Mouse (Mus musculus) midbrain, embryonic 12.5 days (tissue): Measurements from ENCODE around the gene Vps52. TPM values are rescaled to one million over a fixed set of nuclear protein-coding genes. Genes with fewer than 3 reads are reported as not detected.
"Not testable (repeated sequence)": the region's sequence is repeated elsewhere in the genome, so short reads cannot be mapped to it uniquely, and the experiment has no call there.

Experiments used
- ATAC-seq: fragments of 200-750 bp; cut with Nextera tagmentation; 2 replicates; pipeline ENCODE4 v1.8.0; 2017; ENCODE audit warnings: low read depth, moderate TSS enrichment, moderate library complexity; ENCODE audit not compliant: low FRiP score
- H3K27ac ChIP-seq: fragments of 300-500 bp; sonication (generic); replicated peaks from 2 replicates; pipeline ENCODE4 v1.5.1; 2016; ENCODE audit warnings: mild to moderate bottlenecking
- H3K27me3 ChIP-seq: fragments of 300-500 bp; sonication (generic); 2 replicates; pipeline ENCODE4 v1.6.1; 2016; ENCODE audit warnings: mild to moderate bottlenecking
- H3K36me3 ChIP-seq: fragments of 300-500 bp; sonication (generic); 2 replicates; pipeline ENCODE4 v1.6.1; 2016
- H3K4me1 ChIP-seq: fragments of 300-500 bp; sonication (generic); 2 replicates; pipeline ENCODE4 v1.6.1; 2016
- H3K4me2 ChIP-seq: fragments of 300-500 bp; sonication (generic); replicated peaks from 2 replicates; pipeline ENCODE4 v1.6.1; 2016; ENCODE audit warnings: mild to moderate bottlenecking, moderate library complexity
- H3K4me3 ChIP-seq: fragments of 300-500 bp; sonication (generic); 2 replicates; pipeline ENCODE4 v1.5.1; 2016; ENCODE audit warnings: mild to moderate bottlenecking
- H3K9ac ChIP-seq: fragments of 300-500 bp; sonication (generic); replicated peaks from 2 replicates; pipeline ENCODE4 v1.6.1; 2016; ENCODE audit warnings: mild to moderate bottlenecking, moderate library complexity
- H3K9me3 ChIP-seq: fragments of 300-500 bp; sonication (generic); 2 replicates; pipeline ENCODE4 v1.6.1; 2016; ENCODE audit warnings: mild to moderate bottlenecking
- WGBS: fragments of 180-500 bp; shearing (Covaris S2); methylation state at CpG from one replicate; pipeline ENCODE4 v1.1.7; 2016; 5-methylcytosine and 5-hydroxymethylcytosine counted together
- polyA plus RNA-seq: library from polyadenylated mRNA; unstranded; fragments of >200 nt; fragmentation: Nextera tagmentation; extraction: Ambion mirVana; gene quantifications from 2 replicates; pipeline ENCODE4 v1.2.1, GENCODE M21; 2016

The Vps52 gene
- polyA plus RNA-seq, 1 experiment from 2014 or later, result 70.9 TPM

DNA sequence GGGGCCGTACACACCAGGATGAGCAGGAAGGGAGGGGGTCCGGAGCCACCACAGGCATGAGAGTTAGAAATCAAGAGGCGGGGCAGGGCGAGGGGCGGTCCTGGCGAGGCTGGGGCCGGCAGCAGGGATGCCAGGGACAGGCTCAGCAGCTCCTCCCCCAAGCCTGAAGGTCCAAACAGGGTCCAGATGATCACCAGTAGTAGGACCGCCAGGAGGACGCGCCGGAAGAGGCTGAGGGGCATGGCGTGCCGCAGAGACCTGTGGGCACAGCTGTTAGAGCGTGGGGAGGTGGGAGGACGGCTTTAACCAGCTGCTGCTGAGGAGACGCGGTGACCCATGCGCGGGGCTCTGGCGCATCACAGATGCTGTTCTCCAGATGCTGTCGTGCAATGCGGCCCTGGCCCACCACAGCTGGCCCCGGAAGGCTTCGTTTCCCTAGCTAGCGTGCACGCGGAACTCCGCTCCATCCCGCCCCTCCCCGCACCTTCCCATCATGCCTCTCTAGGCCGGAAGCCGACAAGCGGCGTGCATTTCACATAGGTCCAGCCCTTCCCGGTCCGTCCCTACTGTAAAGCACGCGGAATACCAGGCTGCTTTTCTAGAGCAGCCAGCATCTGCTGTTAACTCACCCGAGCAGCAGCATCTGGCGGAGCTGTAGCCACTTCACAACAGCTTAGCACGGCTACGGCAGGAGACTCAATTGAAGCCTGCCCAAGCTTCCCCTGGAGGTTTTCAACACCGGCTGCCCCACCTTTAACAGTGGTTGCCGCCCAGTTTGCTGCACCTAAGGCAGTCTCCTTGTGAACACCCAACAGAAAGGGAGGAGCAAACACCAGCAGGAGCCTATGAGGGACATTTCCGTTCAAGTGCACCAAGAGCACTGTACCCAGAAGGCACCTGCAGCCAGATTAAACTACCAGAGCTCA lies 4.3 kb upstream of the Vps52 start, which contains the start of gene B3galt4:
Gene B3galt4, minus strand, starts transcription at position 468 of the 926 bp plus-strand sequence.
- ATAC-seq, result peak; percentile 67
- H3K9me3 ChIP-seq, result no peaks in the 10 kb centered on the region
- peak within 1 kb of the TSS; percentile 89 for H3K27ac ChIP-seq
- no peaks in the 10 kb centered on the region for H3K27me3 ChIP-seq
- H3K4me3 ChIP-seq, result peak within 1 kb of the TSS; percentile 48
- H3K4me1 ChIP-seq, result peaks cover 55% of the 10 kb centered on the region
- 2% methylated on average over 45 of the region's 45 CpGs for WGBS
- peaks cover 55% of the 10 kb centered on the region for H3K36me3 ChIP-seq
- peak within 1 kb of the TSS; percentile 63 for H3K9ac ChIP-seq
- H3K4me2 ChIP-seq, result peak within 1 kb of the TSS; percentile 76

DNA sequence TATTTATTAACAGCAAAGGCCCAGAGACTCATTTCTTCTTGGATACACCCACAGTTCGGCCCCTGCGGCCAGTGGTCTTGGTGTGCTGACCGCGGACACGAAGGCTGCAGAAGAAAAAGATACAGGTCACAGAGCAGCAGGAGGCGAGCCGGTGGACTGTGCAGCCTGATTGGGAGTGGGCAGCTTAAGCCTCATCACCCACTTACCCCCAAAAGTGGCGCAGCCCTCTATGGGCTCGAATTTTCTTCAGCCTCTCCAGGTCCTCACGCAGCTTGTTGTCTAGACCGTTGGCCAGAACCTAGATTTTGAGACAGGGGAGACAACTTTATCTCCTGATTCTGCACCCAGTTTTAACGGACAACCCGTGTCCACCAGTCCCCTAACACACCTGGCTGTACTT lies 3.6 kb upstream of the Vps52 start:
- Histone ChIP-seq H3K4me2 (peak overlapping the region; percentile 76), H3K4me1 (peaks cover 61% of the 10 kb centered on the region), H3K4me3 (peak overlapping the region; percentile 48; the same call in 1 of the 2 replicates), H3K27ac (peak overlapping the region; percentile 89; the same call in 1 of the 2 replicates), H3K36me3 (peaks cover 49% of the 10 kb centered on the region)
- ATAC-seq, H3K9me3 ChIP-seq, H3K9ac ChIP-seq, H3K27me3 ChIP-seq: not testable (repeated sequence)
- WGBS, result 71% methylated on average over 13 of the region's 13 CpGs

DNA sequence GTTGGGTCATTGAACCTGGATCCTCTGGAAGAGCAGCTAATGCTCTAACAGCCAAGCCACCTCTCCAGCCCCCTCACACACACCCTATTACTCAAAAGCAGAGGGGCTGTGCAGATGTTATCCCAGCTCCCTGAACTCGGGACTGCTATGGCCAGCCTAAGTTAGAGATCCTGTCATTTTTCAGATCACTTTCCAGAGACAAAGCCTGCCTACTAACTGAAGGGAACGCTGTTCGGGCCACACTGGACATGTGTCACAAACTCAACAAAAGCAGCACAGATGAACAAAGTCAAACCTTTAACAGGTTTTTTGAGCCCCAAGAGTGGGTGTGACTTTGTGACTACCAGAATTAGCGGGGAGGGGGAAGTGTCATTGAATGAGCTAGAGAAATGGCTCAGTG lies 2.7 kb upstream of the Vps52 start:
- Histone ChIP-seq H3K9me3 (no peaks in the 10 kb centered on the region), H3K4me2 (peak overlapping the region; percentile 22; the same call in 1 of the 2 replicates), H3K36me3 (peaks cover 44% of the 10 kb centered on the region), H3K4me1 (peaks cover 63% of the 10 kb centered on the region), H3K27me3 (no peaks in the 10 kb centered on the region), H3K4me3 (0 out of 2 replicates have a peak overlapping the region, but pooled peaks have one; percentile 10), H3K27ac (no peak overlapping the region), H3K9ac (no peak overlapping the region)
- no peak for ATAC-seq
- WGBS, result 88% methylated on average over 4 of the region's 4 CpGs

DNA sequence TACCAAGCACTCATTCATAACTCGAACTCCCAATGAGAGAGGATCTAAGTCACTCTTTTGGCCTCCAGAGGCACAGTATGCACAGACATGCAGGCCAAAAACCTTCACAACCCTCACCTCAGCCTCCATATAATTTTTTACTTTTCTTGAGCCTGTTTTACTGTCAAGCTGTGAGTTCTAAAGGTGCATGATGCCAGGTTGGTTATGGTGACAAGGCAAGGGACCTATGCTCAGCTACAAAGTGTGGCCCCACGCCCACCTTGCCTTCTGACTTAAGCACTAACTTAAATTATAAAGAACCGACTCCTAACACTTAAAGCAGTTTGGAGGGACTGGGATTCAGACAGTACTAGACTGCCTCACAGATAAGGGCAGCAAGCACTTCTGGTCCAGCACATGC lies 2.3 kb upstream of the Vps52 start:
- H3K4me2 ChIP-seq, result no peak overlapping the region; the same call in 1 of the 2 replicates
- H3K9ac ChIP-seq, result no peak overlapping the region
- peaks cover 44% of the 10 kb centered on the region for H3K36me3 ChIP-seq
- H3K4me3 ChIP-seq, result no peak overlapping the region
- no peak for ATAC-seq
- H3K27ac ChIP-seq, result no peak overlapping the region
- H3K27me3 ChIP-seq, result no peaks in the 10 kb centered on the region
- H3K9me3 ChIP-seq, result no peaks in the 10 kb centered on the region
- peaks cover 63% of the 10 kb centered on the region for H3K4me1 ChIP-seq
- 84% methylated on average over 3 of the region's 3 CpGs for WGBS

DNA sequence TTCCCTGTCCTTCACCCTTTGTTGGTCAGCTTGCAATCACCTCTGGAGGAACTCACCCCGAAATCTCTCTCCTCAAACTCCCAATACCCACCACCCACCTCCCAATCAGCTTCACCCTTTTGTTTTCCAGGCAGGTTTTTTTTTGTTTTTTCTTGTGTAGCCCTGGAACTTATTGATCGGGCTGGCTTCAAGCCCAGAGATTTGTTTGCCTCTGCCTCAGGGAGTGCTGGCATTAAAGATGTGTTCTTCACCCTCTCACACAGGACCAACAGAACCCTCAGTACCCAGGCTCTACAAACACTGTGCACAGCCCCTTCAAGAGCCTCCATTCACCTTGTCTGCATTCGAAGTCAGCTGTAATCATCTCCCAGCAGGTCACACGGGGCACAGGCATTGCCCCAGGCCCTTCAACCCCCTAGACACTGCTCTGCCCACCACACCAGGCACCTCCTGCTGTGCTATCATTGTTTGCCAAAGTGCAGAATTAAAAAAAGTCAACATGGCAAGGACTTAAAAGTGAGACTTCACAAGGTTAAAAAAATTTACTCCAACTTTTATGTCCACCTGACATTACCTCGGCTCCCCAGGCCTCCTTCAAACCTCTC lies 1.5 kb upstream of the Vps52 start:
- no peak for ATAC-seq
- H3K9ac ChIP-seq, result peak overlapping the region; percentile 99
- H3K27ac ChIP-seq, result 0 out of 2 replicates have a peak overlapping the region, but pooled peaks have one; percentile 86
- no peaks in the 10 kb centered on the region for H3K27me3 ChIP-seq
- H3K4me1 ChIP-seq, result peaks cover 63% of the 10 kb centered on the region
- H3K36me3 ChIP-seq, result peaks cover 44% of the 10 kb centered on the region
- peak overlapping the region; percentile 91 for H3K4me3 ChIP-seq
- no peaks in the 10 kb centered on the region for H3K9me3 ChIP-seq
- H3K4me2 ChIP-seq, result peak overlapping the region; percentile 96
- WGBS, result 44% methylated on average over 5 of the region's 5 CpGs

DNA sequence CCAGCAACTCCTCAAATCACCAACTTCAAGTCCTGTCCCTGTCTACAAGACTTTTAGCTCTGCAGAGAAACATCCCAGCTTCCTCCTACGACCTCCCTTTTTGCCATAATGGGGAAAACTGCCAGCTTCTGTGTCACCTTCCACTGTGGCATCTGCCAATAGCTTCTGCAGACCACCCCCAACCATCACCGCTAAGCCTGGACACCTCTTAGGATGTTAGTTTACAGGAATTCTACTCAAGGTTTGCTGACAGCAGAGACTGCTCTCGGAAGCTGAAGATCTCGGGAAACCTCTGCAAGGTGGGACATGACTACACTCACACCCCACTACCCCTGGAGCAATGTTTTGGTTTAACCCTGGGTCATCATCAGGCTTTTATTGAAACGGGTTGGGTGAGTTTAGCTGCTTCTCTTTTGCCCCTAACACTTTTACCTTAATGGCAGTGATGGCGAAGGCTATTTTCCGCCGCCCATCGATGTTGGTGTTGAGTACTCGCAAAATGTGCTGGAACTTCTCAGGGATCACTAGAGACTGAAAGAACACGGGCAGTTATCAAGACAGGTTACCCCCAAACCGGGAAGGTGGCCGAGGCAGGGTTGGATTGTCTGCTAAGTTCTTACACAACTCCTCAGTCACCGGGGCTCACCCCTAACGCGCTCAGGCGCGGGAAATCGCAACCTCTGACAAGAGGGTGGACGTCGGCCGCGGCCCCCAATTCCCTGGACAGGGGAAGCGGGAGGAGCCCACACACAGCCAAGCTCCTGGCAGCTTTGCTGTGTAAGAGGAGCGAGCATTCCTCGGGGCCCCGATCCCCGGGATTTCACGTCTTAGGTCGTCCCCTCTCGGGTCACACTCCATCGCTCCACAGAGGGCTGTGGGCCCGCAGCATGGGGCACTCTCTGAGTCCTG lies 712 bp upstream of the Vps52 start:
- WGBS, result 2% methylated on average over 33 of the region's 33 CpGs
- peak overlapping the region; percentile 99 for H3K9ac ChIP-seq
- no peaks in the 10 kb centered on the region for H3K27me3 ChIP-seq
- peak overlapping the region; percentile 96 for H3K4me2 ChIP-seq
- ATAC-seq, result no peak; the same call in 1 of the 2 replicates
- no peaks in the 10 kb centered on the region for H3K9me3 ChIP-seq
- H3K27ac ChIP-seq, result peak overlapping the region; percentile 86
- peaks cover 58% of the 10 kb centered on the region for H3K4me1 ChIP-seq
- peak overlapping the region; percentile 91 for H3K4me3 ChIP-seq
- peaks cover 44% of the 10 kb centered on the region for H3K36me3 ChIP-seq

DNA sequence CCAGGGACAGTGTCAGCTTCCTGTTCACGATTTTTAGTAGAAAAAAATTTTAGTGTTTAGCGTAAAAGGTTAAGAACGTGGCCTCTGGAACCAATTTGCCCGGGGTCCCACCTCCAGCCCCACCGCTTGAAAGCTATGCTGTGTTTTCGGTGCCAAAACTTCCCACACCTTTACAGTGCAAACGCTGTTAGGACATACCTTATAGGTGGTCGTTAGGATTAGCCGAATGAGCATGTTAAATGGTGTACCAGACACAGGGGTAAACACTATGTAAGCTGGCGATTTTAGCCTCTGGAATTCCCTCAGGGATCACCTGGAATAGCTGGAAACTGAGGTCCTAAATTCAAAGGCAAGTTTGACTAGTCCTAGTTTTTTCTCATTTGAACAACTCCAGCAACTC lies 724 bp downstream of the Vps52 start:
- Histone ChIP-seq H3K4me2 (peak overlapping the region; percentile 68), H3K27me3 (no peaks in the 10 kb centered on the region), H3K9me3 (no peaks in the 10 kb centered on the region), H3K9ac (peak overlapping the region; percentile 68), H3K4me3 (peak overlapping the region; percentile 91), H3K4me1 (peaks cover 44% of the 10 kb centered on the region), H3K27ac (peak overlapping the region; percentile 90), H3K36me3 (peaks cover 57% of the 10 kb centered on the region)
- 7% methylated on average over 10 of the region's 10 CpGs for WGBS
- 0 out of 2 replicates have a peak, but pooled peaks have one; percentile 5 for ATAC-seq

DNA sequence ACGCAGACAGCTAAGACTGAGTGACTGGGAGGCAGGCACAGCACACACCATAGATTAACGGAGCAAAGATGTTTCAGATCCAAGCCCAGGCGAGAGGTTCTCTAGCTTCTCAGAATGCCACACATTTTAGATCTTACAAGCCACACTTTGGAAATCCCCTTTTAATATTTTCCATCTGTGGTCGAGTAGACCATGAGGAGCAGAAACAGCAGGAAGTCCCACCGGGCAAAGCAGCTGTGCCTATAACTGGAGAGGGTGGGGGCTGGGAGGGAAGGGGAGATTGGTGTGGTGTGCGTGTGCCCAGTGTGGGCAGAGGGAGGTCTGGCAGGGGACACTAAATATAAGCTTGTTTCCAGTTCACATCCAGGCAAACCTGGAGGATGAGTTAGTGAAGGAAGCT lies 1.9 kb downstream of the Vps52 start:
- Histone ChIP-seq H3K27me3 (no peaks in the 10 kb centered on the region), H3K4me3 (no peak overlapping the region), H3K4me2 (no peak overlapping the region), H3K9me3 (no peaks in the 10 kb centered on the region), H3K4me1 (peaks cover 32% of the 10 kb centered on the region), H3K27ac (no peak overlapping the region), H3K9ac (peak overlapping the region; percentile 34; the same call in 1 of the 2 replicates), H3K36me3 (peaks cover 61% of the 10 kb centered on the region)
- no peak for ATAC-seq
- WGBS, result 80% methylated on average over 6 of the region's 6 CpGs

DNA sequence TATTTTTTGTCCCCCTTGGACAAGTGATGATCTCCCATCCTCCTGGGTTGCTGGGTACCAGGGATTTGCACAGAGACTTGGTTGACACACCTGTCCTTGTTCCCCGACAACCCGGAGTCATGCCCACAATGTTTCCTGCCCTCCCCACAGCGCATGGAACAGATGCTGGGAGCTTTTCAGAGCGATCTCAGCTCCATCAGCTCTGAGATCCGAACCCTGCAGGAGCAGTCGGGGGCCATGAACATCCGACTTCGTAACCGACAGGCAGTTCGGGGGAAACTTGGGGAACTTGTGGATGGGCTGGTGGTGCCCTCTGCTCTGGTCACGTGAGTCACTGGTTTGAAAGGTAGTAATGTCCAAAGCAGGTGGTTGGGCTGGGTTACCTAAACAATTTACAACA lies 2.8 kb downstream of the Vps52 start:
- no peak overlapping the region for H3K27ac ChIP-seq
- H3K9ac ChIP-seq, result no peak overlapping the region
- H3K9me3 ChIP-seq, result no peaks in the 10 kb centered on the region
- WGBS, result 97% methylated on average over 11 of the region's 11 CpGs
- peaks cover 61% of the 10 kb centered on the region for H3K36me3 ChIP-seq
- H3K4me3 ChIP-seq, result no peak overlapping the region
- ATAC-seq, result no peak
- peaks cover 23% of the 10 kb centered on the region for H3K4me1 ChIP-seq
- no peak overlapping the region for H3K4me2 ChIP-seq
- no peaks in the 10 kb centered on the region for H3K27me3 ChIP-seq

DNA sequence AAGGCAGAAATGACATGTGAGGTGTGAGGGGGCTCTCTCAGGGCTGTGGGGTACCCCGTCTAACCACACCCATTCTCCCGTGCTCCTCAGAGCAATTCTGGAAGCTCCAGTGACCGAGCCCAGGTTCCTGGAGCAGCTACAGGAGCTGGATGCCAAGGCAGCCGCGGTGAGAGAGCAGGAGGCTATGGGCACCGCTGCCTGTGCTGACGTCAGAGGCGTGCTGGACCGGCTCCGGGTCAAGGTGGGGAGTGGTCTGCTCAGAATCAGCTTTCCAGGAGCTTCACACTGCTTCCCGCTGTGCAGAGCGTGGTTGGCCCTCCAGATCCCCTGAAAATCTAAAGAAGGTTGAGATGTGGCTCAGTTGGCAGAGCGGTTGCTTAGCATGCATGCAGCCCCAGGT lies 3.5 kb downstream of the Vps52 start:
- no peaks in the 10 kb centered on the region for H3K9me3 ChIP-seq
- H3K4me3 ChIP-seq, result no peak overlapping the region
- peaks cover 16% of the 10 kb centered on the region for H3K4me1 ChIP-seq
- H3K9ac ChIP-seq, result no peak overlapping the region
- H3K27me3 ChIP-seq, result no peaks in the 10 kb centered on the region
- no peak overlapping the region for H3K27ac ChIP-seq
- no peak for ATAC-seq
- no peak overlapping the region for H3K4me2 ChIP-seq
- 96% methylated on average over 13 of the region's 13 CpGs for WGBS
- H3K36me3 ChIP-seq, result peaks cover 63% of the 10 kb centered on the region

DNA sequence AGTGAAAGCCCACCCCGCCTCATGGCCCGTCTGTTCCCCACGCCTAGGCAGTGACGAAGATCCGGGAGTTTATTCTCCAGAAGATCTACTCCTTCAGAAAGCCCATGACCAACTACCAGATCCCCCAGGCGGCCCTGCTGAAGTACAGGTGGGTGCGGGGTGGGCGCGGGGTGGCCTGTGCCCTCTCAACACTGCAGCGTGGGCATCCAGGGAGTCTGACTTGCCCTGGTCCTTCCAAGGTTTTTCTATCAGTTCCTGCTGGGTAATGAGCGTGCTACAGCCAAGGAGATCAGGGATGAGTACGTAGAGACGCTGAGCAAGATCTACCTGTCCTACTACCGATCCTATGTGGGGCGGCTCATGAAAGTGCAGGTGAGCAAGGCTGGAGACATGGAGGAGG lies 4.3 kb downstream of the Vps52 start:
- no peak overlapping the region for H3K4me3 ChIP-seq
- H3K4me2 ChIP-seq, result no peak overlapping the region
- no peak overlapping the region for H3K27ac ChIP-seq
- H3K27me3 ChIP-seq, result no peaks in the 10 kb centered on the region
- peaks cover 66% of the 10 kb centered on the region for H3K36me3 ChIP-seq
- peaks cover 9% of the 10 kb centered on the region for H3K4me1 ChIP-seq
- no peak overlapping the region for H3K9ac ChIP-seq
- 94% methylated on average over 15 of the region's 15 CpGs for WGBS
- no peak for ATAC-seq
- H3K9me3 ChIP-seq, result no peaks in the 10 kb centered on the region
